Mouse (Mus musculus) liver, adult 2 months (tissue): ENCODE measurements around the gene Adam15. TPM values are rescaled to one million over a fixed set of nuclear protein-coding genes. Genes with fewer than 3 reads are reported as not detected.

Source experiments
- DNase-seq: peaks from one replicate; pipeline ENCODE4 v3.0.0-alpha.2; 2011; ENCODE audit warnings: low read depth, low spot score; ENCODE audit errors: extremely low read depth
- H3K27ac ChIP-seq: fragments of 200-500 bp; replicated peaks from 2 replicates; pipeline ENCODE4 v1.5.1; 2012; ENCODE audit warnings: low read depth, mild to moderate bottlenecking, control low read depth, inconsistent platforms, low read length; ENCODE audit not compliant: insufficient read depth
- H3K27me3 ChIP-seq: fragments of 200-500 bp; 2 replicates; pipeline ENCODE4 v1.6.1; 2012; ENCODE audit warnings: mild to moderate bottlenecking, moderate library complexity, low read length, inconsistent platforms; ENCODE audit not compliant: control insufficient read depth, insufficient read depth
- H3K36me3 ChIP-seq: fragments of 200-500 bp; 2 replicates; pipeline ENCODE4 v1.6.1; 2012; ENCODE audit warnings: low read length, inconsistent platforms; ENCODE audit not compliant: control insufficient read depth, insufficient read depth
- H3K4me1 ChIP-seq: fragments of 200-500 bp; 2 replicates; pipeline ENCODE4 v1.6.1; 2011; ENCODE audit warnings: low read length; ENCODE audit not compliant: control insufficient read depth, insufficient read depth
- H3K4me3 ChIP-seq: fragments of 200-500 bp; 2 replicates; pipeline ENCODE4 v1.5.1; 2011; ENCODE audit warnings: low read depth, mild to moderate bottlenecking, control low read depth, low read length, moderate library complexity; ENCODE audit not compliant: insufficient read depth
- H3K79me2 ChIP-seq: fragments of 200-500 bp; 2 replicates; pipeline ENCODE4 v1.6.1; 2012; ENCODE audit warnings: inconsistent platforms, mild to moderate bottlenecking, low read length, moderate library complexity; ENCODE audit not compliant: control insufficient read depth, insufficient read depth
- H3K9ac ChIP-seq: fragments of 200-500 bp; 2 replicates; pipeline ENCODE4 v1.6.1; 2012; ENCODE audit warnings: low read depth, mild to moderate bottlenecking, control low read depth, inconsistent platforms, low read length
- CTCF ChIP-seq: fragments of 200-500 bp; IDR thresholded peaks from 2 replicates; pipeline ENCODE4 v1.5.1; 2011; ENCODE audit warnings: low read depth, low read length, control low read depth
- POLR2A ChIP-seq: fragments of 200-500 bp; IDR thresholded peaks from 2 replicates; pipeline ENCODE4 v1.6.1; 2011; ENCODE audit warnings: low read length, control low read depth; ENCODE audit not compliant: insufficient read depth; ENCODE audit errors: extremely low read depth
- WGBS: fragments of 180-500 bp; shearing (Covaris S2); methylation state at CpG from one replicate; pipeline ENCODE4 v1.1.7; 2018; 5-methylcytosine and 5-hydroxymethylcytosine counted together
- polyA plus RNA-seq: library from polyadenylated mRNA; depleted of rRNA; stranded (reverse); fragments of >200 nt; gene quantifications from 2 replicates; pipeline ENCODE4 v1.2.3, GENCODE M21; 2012; rRNA removed
- total RNA-seq: library from RNA; depleted of rRNA; stranded (reverse); fragments of >200 nt; gene quantifications from 2 replicates; pipeline ENCODE4 v1.2.3, GENCODE M21; 2014; rRNA removed

Gene Adam15
- total and polyA plus RNA-seq, 2 experiments = 1.4 to 4.7 TPM

DNA sequence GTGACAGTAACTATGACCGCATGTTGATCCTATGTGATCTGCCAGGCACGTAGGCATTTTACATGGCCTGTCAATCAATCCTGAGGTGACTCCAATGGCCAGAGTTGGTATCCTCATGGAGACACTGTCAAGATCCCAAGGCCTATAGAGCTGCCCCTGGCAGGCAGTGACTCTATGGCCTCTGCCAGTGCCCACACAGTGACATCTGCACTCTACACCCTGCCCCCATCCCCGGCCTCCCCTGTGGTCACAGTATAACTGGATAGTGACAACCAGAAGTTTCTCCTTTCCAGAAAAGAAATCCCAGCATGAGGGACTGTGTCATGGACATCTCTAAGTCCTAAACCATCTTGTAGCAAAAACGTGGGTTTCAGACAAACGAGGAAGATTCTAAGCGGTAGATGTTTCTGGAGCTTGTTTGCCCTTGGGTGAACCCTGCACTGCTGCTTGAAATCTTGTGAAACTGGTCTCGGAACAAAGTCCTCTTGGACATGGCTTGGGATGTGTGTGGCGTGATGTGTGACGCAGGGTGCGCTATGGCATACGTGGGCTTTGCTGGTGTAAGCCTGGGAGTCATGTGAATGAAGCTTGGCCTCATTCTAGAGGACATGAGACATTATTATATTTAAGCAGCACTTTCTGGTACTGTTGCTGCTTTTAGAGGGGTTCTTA lies 56.4 kb downstream of the Adam15 start:
- Histone ChIP-seq H3K27ac (peak overlapping the region; percentile 97), H3K27me3 (no peaks in the 10 kb centered on the region), H3K4me1 (peaks cover 35% of the 10 kb centered on the region), H3K79me2 (no peaks in the 10 kb centered on the region), H3K36me3 (no peaks in the 10 kb centered on the region), H3K9ac (peak overlapping the region; percentile 57), H3K4me3 (no peak overlapping the region)
- WGBS = 29% methylated on average over 11 of the region's 11 CpGs
- TF ChIP-seq POLR2A (no peak), CTCF (no peak)
- peak; percentile 100 for DNase-seq

DNA sequence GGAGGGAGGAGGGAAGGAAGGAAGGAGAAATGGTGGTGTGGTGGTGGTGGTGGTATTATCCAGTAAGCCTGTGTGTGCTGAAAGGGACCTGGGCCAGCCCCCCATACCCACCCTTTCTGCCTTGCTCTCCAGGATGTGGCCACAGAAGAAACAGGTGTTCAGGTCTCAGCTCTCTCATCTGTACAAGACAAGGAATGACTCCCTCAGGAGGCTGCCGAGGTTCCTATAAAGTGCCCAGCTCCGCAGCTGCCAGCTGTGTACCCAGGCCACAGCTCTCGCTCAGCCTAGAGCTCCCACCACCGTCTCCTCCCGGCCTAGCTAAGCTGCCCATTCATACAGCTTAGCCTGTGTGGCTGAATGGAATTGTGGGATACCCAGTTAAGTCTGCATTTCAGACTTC lies 57.5 kb downstream of the Adam15 start:
- Histone ChIP-seq H3K9ac (no peak overlapping the region), H3K27ac (peak overlapping the region; percentile 96)
- WGBS = 92% methylated on average over 5 of the region's 5 CpGs

GRCm38 (mm10) chr3:89291874-89292273 lies 57.9 kb downstream of the Adam15 start:
- Histone ChIP-seq H3K36me3 (no peaks in the 10 kb centered on the region), H3K27ac (peak overlapping the region; percentile 96), H3K27me3 (no peaks in the 10 kb centered on the region), H3K79me2 (no peaks in the 10 kb centered on the region), H3K4me1 (peaks cover 45% of the 10 kb centered on the region), H3K4me3 (no peak overlapping the region), H3K9ac (no peak overlapping the region)
- no peak for DNase-seq
- no peak for TF ChIP-seq CTCF
- TF ChIP-seq POLR2A = no peak
- 77% methylated on average over 10 of the region's 10 CpGs for WGBS

More for the DNA sequence above, 57.5 kb downstream of the Adam15 start:
- Histone ChIP-seq H3K4me1 (peaks cover 45% of the 10 kb centered on the region), H3K36me3 (no peaks in the 10 kb centered on the region), H3K4me3 (no peak overlapping the region), H3K27me3 (no peaks in the 10 kb centered on the region), H3K79me2 (no peaks in the 10 kb centered on the region)
- TF ChIP-seq CTCF (no peak), POLR2A (no peak)
- DNase-seq = no peak

Other genes with a start within 250 kb of the Adam15 start
- not detected in 2 replicates for gene Gm43738, start 248.9 kb downstream of the Adam15 start, total RNA-seq
- gene Gm43738, start 248.9 kb downstream of the Adam15 start, polyA plus RNA-seq = 0.05 TPM in 1 of 2 replicates, not detected in the other
- 467 and 510 TPM in 2 replicates for gene Fdps, start 248.0 kb downstream of the Adam15 start, total RNA-seq
- gene Fdps, start 248.0 kb downstream of the Adam15 start, polyA plus RNA-seq = 388 and 397 TPM in 2 replicates
- 69.7 and 91.1 TPM in 2 replicates for gene Pklr, start 213.9 kb downstream of the Adam15 start, total RNA-seq
- gene Pklr, start 213.9 kb downstream of the Adam15 start, polyA plus RNA-seq = 387 and 512 TPM in 2 replicates
- gene Hcn3, start 189.8 kb downstream of the Adam15 start, total RNA-seq = 0.09 and 0.20 TPM in 2 replicates
- 0.19 and 0.44 TPM in 2 replicates for gene Hcn3, start 189.8 kb downstream of the Adam15 start, polyA plus RNA-seq
- 7.4 and 9.3 TPM in 2 replicates for gene Clk2, start 185.2 kb downstream of the Adam15 start, total RNA-seq
- 14.6 and 23.9 TPM in 2 replicates for gene Clk2, start 185.2 kb downstream of the Adam15 start, polyA plus RNA-seq
- 9.1 and 15.6 TPM in 2 replicates for gene Scamp3, start 172.5 kb downstream of the Adam15 start, total RNA-seq
- 105 and 120 TPM in 2 replicates for gene Scamp3, start 172.5 kb downstream of the Adam15 start, polyA plus RNA-seq
- 0.09 and 0.54 TPM in 2 replicates for gene Fam189b, start 166.9 kb downstream of the Adam15 start, total RNA-seq
- gene Fam189b, start 166.9 kb downstream of the Adam15 start, polyA plus RNA-seq = 1.8 and 4.1 TPM in 2 replicates
- 24.1 and 32.7 TPM in 2 replicates for gene Gba, start 147.1 kb downstream of the Adam15 start, total RNA-seq
- gene Gba, start 147.1 kb downstream of the Adam15 start, polyA plus RNA-seq = 33.2 and 36.6 TPM in 2 replicates
- 0.92 and 1.4 TPM in 2 replicates for gene Thbs3, start 134.8 kb downstream of the Adam15 start, total RNA-seq
- 0.85 and 1.2 TPM in 2 replicates for gene Thbs3, start 134.8 kb downstream of the Adam15 start, polyA plus RNA-seq
- gene Mtx1, start 122.9 kb downstream of the Adam15 start, total RNA-seq = 105 and 122 TPM in 2 replicates
- gene Mtx1, start 122.9 kb downstream of the Adam15 start, polyA plus RNA-seq = 167 and 187 TPM in 2 replicates
- 0.60 and 1.7 TPM in 2 replicates for gene Muc1, start 120.9 kb downstream of the Adam15 start, total RNA-seq
- gene Muc1, start 120.9 kb downstream of the Adam15 start, polyA plus RNA-seq = 1.3 and 1.7 TPM in 2 replicates
- 45.1 and 60.3 TPM in 2 replicates for gene Krtcap2, start 104.0 kb downstream of the Adam15 start, total RNA-seq
- gene Krtcap2, start 104.0 kb downstream of the Adam15 start, polyA plus RNA-seq = 157 and 197 TPM in 2 replicates
- 0.07 and 0.18 TPM in 2 replicates for gene Trim46, start 103.7 kb downstream of the Adam15 start, total RNA-seq
- gene Trim46, start 103.7 kb downstream of the Adam15 start, polyA plus RNA-seq = 0.16 and 0.25 TPM in 2 replicates
- 102 and 131 TPM in 2 replicates for gene Dpm3, start 90.6 kb downstream of the Adam15 start, total RNA-seq
- gene Dpm3, start 90.6 kb downstream of the Adam15 start, polyA plus RNA-seq = 243 and 245 TPM in 2 replicates
- gene Slc50a1, start 79.4 kb downstream of the Adam15 start, total RNA-seq = 6.4 and 7.0 TPM in 2 replicates
- 36.3 and 41.2 TPM in 2 replicates for gene Slc50a1, start 79.4 kb downstream of the Adam15 start, polyA plus RNA-seq
- gene Efna1, start 68.9 kb downstream of the Adam15 start, total RNA-seq = 22.1 and 35.2 TPM in 2 replicates
- gene Efna1, start 68.9 kb downstream of the Adam15 start, polyA plus RNA-seq = 73.1 and 73.4 TPM in 2 replicates
- gene Efna3, start 27.0 kb downstream of the Adam15 start, total RNA-seq = not detected in 2 replicates
- not detected in 2 replicates for gene Efna3, start 27.0 kb downstream of the Adam15 start, polyA plus RNA-seq
- not detected in 2 replicates for gene Efna4, start 12.0 kb downstream of the Adam15 start, total RNA-seq
- 0.06 and 0.27 TPM in 2 replicates for gene Efna4, start 12.0 kb downstream of the Adam15 start, polyA plus RNA-seq
- gene Dcst2, start 12.0 kb upstream of the Adam15 start, total RNA-seq = not detected in 2 replicates
- gene Dcst2, start 12.0 kb upstream of the Adam15 start, polyA plus RNA-seq = 0.05 TPM in 1 of 2 replicates, not detected in the other
- not detected in 2 replicates for gene Dcst1, start 15.3 kb upstream of the Adam15 start, total RNA-seq
- 0.04 TPM in 1 of 2 replicates, not detected in the other for gene Dcst1, start 15.3 kb upstream of the Adam15 start, polyA plus RNA-seq
- gene Zbtb7b, start 44.8 kb upstream of the Adam15 start, total RNA-seq = 28.9 and 31.9 TPM in 2 replicates
- 85.0 and 87.2 TPM in 2 replicates for gene Zbtb7b, start 44.8 kb upstream of the Adam15 start, polyA plus RNA-seq
- gene Lenep, start 52.8 kb upstream of the Adam15 start, total RNA-seq = not detected in 2 replicates
- gene Lenep, start 52.8 kb upstream of the Adam15 start, polyA plus RNA-seq = not detected in 2 replicates
- gene Flad1, start 61.9 kb upstream of the Adam15 start, total RNA-seq = 29.0 and 33.0 TPM in 2 replicates
- gene Flad1, start 61.9 kb upstream of the Adam15 start, polyA plus RNA-seq = 62.6 and 67.3 TPM in 2 replicates
- gene Cks1b, start 68.4 kb upstream of the Adam15 start, total RNA-seq = 3.0 and 6.0 TPM in 2 replicates
- gene Cks1b, start 68.4 kb upstream of the Adam15 start, polyA plus RNA-seq = 7.9 and 11.0 TPM in 2 replicates
- 37.7 and 42.0 TPM in 2 replicates for gene Shc1, start 68.4 kb upstream of the Adam15 start, total RNA-seq
- gene Shc1, start 68.4 kb upstream of the Adam15 start, polyA plus RNA-seq = 56.8 and 57.4 TPM in 2 replicates
- gene Pygo2, start 80.2 kb upstream of the Adam15 start, total RNA-seq = 4.4 and 9.9 TPM in 2 replicates
- 26.5 and 29.0 TPM in 2 replicates for gene Pygo2, start 80.2 kb upstream of the Adam15 start, polyA plus RNA-seq
- 5.7 and 5.9 TPM in 2 replicates for gene Pbxip1, start 86.7 kb upstream of the Adam15 start, total RNA-seq
- gene Pbxip1, start 86.7 kb upstream of the Adam15 start, polyA plus RNA-seq = 6.6 and 9.1 TPM in 2 replicates
- gene Pmvk, start 104.5 kb upstream of the Adam15 start, total RNA-seq = 79.5 and 112 TPM in 2 replicates
- 82.1 and 108 TPM in 2 replicates for gene Pmvk, start 104.5 kb upstream of the Adam15 start, polyA plus RNA-seq
- gene Kcnn3, start 170.2 kb upstream of the Adam15 start, total RNA-seq = under 0.01 and 0.13 TPM in 2 replicates
- gene Kcnn3, start 170.2 kb upstream of the Adam15 start, polyA plus RNA-seq = 0.06 TPM in 1 of 2 replicates, not detected in the other